Mouse (Mus musculus): ENCODE data around the gene Cep68.
"Not testable (repeated sequence)": the region's sequence is repeated elsewhere in the genome, so short reads cannot be mapped to it uniquely, and the experiment has no call there.

The Cep68 gene

DNA sequence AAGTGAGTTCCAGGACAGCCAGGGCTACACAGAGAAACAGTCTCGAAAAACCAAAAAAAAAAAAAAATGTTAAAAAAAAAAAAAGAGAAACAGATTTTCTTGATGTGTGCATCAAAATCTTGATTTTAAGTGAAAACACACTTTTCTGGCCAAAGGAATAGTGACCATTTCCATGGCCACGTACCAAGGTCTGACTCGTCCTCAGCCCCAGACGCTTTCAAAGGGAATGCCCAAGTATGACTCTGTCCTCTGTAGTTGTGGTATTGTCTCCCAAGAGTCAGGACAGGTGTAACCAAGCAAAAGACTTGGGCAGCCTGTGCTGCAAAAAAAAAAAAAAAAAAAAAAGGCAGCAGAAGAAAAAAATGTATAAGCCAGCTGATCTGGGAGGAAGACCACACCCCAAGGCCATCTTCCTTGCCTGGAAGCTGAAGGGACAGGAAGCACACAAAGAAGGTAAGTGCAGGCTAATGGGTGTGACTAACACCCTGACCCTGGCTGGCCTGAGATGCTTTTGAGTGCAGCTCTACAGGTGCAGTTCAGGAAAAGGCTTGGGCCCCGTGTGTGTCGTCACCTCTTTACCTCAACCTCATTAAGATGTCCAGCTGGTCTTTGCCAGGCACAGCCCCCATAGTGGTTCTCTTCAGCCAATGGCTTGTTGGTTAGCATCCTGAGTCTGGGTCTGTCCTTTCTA is 6.7 kb downstream of the Cep68 start:
- DNase-seq (ENCODE audit: low read depth, low spot score): peak; percentile 36

DNA sequence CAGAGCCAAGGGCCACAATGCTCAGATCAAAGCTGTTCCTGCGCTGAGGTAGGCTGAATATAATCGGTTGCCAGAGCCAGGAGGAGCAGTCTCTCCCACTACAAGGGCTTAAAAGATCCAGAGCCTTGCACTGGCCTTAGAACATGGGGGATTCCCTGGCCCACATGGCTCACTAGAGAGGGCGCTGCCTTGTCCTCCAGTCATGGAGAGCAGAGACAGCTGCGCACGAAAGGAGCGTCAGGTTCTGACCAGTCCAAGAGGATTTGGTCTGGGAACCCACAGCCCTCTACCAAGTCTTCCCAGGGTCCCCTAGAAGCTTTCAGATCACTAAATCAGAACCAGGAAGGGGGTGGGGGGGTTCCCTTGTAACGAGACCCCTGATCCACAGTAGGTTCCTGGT is 7.9 kb downstream of the Cep68 start:
- DNase-seq (ENCODE audit: low read depth, low spot score): no peak

DNA sequence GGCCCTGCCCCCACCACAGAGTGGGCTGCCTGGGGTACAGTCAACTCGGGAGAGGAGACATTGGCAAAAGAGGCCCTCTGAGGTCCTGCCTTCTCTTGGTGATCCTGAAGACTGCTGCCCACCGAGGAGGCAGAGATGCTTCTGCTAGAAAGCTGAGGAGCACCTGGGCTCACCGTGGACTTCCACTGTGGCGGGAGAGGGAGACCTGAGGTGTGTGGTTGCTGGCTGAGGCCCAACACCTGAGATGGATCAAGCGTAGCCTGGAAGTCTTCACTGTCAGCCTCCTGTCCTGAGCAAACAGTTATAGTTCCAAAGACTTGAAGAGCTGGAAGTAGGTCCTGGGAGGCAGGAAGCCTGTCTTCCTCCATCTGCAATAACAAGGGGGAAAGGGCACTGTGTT is 8.9 kb downstream of the Cep68 start:
- no peak for DNase-seq (ENCODE audit: low read depth, low spot score)

DNA sequence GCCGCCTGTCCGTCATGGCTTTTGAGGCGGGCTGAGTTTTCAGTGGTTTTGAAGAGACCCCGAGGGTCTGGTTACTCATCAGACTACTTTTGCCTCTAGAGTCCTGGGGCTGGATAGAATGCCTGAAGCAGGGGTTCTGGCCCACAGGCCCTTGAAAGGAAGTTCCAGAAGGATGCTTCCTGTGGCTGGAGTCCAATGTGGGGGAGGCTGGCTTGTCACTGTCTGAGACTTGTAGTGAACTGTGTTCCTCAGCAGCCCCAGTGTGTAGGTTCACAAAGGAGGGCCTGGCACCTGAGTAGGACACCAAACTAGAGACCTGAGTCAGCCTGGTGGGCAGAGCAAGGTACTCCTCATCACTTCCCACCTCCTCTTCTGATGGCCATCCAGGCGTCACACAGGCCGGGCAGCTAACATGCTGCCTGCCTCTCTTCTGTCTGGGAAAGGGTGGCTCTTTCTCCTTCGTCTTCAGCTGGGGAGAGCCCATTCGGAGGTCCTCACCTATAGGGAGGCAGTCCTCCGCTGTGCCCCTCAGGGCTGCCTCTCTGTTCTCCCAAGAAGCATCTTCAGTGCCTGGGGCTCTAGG is 9.9 kb downstream of the Cep68 start:
- no peak for DNase-seq (ENCODE audit: low read depth, low spot score)

GRCm38 (mm10) chr11:20237976-20238375 is 11.3 kb downstream of the Cep68 start:
- no peak for DNase-seq (ENCODE audit: low read depth, low spot score)

DNA sequence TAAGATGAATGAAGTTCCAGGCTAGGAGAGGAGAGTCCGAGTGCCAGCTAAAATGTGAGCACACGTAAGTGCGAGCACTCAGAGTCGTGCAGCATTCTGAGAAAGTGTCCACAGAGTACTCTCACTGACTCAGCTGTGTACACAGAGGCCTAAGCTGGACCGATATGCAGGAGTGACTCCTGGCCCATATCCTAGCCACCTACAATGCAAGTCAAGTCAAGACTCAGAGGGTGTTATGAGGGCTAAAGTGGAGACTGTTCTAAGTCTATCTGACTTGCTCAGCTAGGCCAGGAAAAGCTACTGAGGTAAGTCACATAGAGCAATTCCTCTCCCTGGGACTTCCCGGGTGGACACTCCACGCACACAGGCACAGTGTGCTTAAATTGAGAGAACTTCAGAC is 12.2 kb downstream of the Cep68 start:
- no peak for DNase-seq (ENCODE audit: low read depth, low spot score)

DNA sequence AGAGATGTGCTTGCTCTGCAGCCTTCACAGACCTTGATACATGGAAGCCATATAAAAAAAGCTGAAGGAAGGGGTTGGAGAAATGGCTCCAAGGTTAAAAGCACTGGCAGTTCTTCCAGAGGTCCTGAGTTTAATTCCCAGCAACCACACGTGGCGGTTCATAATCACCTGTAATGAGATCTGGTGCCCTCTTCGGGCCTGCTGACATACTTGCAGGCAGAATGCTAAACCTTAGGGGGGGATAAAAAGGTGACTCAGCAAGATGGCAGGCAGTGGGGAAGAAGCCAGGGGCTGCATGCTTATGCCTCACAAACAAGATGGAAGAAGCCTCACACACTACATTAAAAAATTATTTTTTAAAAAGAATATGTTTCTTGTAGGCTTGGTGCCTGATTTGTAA is 15.0 kb downstream of the Cep68 start:
- peak; percentile 71 for DNase-seq (ENCODE audit: low read depth, low spot score)

- DNase-seq (ENCODE audit: low read depth, low spot score): peak; percentile 38
Measured at GRCm38 (mm10) chr11:20232016-20232755, 17.0 kb downstream of the Cep68 start.

- DNase-seq (ENCODE audit: low read depth, low spot score): peak; percentile 97
Measured at GRCm38 (mm10) chr11:20231128-20231878, 17.9 kb downstream of the Cep68 start.

DNA sequence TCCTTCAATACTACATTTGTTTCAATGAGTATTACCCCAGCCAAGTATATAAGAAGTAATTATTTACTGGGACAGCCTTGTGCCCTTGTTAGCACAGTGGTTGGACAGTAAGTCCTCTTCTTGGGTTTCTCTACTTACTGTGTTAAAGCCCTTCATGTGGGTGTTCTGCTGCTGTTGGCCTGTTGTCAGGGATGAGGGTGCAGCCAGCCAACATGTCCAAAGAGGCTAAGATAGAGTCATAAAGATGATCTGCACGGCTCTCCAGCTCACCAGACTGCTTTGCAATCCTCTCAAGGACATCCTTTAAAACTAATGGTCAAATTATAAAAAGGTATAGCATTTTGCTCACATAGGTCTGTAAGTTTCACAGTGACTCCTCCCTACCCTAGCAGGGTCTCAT is 18.9 kb downstream of the Cep68 start:
- DNase-seq (ENCODE audit: low read depth, low spot score): peak; percentile 30

- DNase-seq (ENCODE audit: low read depth, low spot score): no peak
Measured at GRCm38 (mm10) chr11:20229311-20229710, 19.9 kb downstream of the Cep68 start.

- DNase-seq (ENCODE audit: low read depth, low spot score): peak; percentile 45
Measured at GRCm38 (mm10) chr11:20228666-20229065, 20.6 kb downstream of the Cep68 start.

DNA sequence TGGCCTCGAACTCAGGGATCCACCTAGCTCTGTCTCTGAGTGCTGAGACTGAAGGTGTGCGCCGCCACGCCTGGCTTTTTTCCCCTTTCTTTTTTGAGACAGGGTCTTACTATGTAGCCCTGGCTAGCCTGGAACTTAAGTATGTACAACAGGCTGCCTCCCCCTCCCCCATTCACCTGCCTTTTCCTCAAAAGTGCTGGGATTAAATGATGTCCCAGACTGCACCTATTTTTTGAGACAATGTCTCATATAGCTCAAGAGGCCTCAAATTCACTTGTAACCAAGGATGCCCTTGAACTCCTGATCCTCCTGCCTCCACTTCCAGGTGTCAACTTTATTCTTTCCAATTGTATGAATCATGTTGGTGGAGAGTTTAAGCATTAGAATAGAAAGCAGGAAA is 23.3 kb downstream of the Cep68 start:
- no peak for DNase-seq (ENCODE audit: low read depth, low spot score)

DNA sequence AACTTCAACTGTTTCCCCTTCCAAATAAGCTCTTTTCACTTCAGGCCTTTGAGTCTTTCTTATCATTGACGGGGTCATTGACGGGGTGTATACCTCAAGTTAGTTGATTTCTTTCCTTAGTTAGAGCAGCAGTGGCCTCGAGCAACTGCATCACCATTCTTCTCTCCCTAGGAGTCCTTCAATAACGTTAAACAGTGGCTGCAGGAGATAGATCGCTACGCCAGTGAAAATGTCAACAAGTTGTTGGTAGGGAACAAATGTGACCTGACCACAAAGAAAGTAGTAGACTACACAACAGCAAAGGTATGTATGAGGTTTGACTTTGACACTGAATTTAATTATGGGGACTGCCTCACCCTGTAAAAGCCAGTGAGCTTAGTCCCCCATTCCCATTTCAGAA is 25.0 kb downstream of the Cep68 start:
- DNase-seq (ENCODE audit: low read depth, low spot score): no peak

GRCm38 (mm10) chr11:20221671-20222070 is 27.6 kb downstream of the Cep68 start:
- not testable (repeated sequence) for DNase-seq (ENCODE audit: low read depth, low spot score)

GRCm38 (mm10) chr11:20217227-20217626 is 32.0 kb downstream of the Cep68 start:
- DNase-seq (ENCODE audit: low read depth, low spot score): no peak

GRCm38 (mm10) chr11:20216415-20216814 is 32.8 kb downstream of the Cep68 start:
- peak; percentile 59 for DNase-seq (ENCODE audit: low read depth, low spot score)

DNA sequence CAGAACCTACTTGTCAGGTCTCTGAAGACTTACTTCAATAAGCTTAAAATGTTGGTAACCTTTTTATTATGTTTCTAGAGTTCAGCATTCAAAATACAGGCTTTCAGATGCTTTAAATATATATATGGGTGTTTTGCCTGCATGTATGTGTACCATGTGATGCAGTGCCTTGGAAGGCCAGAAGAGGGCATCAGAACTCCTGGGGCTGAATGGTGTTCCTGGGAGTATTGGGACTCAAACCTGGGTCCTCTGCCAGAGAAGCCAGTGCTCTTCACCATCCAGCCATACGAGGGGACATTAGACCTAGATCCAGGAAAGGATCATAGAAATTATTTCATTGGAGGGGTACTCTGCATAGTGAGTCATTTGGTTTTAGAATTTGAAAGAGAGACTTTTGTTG is 34.5 kb downstream of the Cep68 start:
- DNase-seq (ENCODE audit: low read depth, low spot score): peak; percentile 76

DNA sequence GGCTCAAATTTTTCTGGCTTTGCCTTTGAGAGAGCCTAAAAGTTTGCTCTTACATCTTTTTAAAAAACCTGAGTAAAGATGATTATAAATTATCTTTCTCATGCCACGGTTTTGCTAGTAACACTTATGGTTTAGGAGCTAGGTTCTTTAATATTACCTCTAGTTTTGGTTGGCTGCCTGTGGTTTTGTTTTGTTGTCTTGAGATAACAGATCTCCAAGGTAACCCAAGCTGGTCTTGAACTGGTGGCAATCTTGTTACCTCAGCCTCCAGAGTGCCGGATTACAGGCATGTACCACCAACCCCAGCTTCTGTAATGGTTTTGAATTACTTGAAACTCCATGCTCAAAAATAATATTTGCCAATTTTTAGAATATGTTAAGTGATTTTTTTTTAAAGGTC is 37.4 kb downstream of the Cep68 start:
- DNase-seq (ENCODE audit: low read depth, low spot score): no peak

GRCm38 (mm10) chr11:20207589-20207988 is 41.6 kb downstream of the Cep68 start:
- DNase-seq (ENCODE audit: low read depth, low spot score): no peak

GRCm38 (mm10) chr11:20206626-20207223 is 42.5 kb downstream of the Cep68 start:
- DNase-seq (ENCODE audit: low read depth, low spot score): no peak

DNA sequence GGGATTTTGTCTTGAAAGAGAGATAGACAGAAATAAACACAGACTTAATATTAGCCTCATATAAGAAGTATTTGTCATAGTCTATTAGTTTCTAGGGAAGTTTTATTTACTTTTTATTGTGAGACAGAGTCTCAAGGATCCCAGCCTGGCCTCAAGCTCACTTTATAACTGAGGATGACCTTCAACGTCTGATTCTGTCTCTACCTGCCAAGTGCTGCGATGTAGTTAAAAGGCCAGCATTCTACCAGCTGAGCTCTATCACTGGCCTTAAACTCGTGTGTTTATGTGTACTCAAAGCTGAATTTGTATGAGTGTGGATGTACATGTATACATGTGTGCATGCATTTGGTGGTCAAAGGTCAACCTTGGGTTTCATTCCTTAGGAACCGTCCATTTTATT is 43.7 kb downstream of the Cep68 start:
- no peak for DNase-seq (ENCODE audit: low read depth, low spot score)

Data from ZHBTc4 (cell line).